Mouse (Mus musculus) ZHBTc4 (cell line): ENCODE measurements around the gene Olfr159.

Source experiments
- DNase-seq: peaks from one replicate; pipeline ENCODE4 v3.0.0-alpha.2; 2011; ENCODE audit warnings: low read depth, low spot score

Olfr159 gene

DNA sequence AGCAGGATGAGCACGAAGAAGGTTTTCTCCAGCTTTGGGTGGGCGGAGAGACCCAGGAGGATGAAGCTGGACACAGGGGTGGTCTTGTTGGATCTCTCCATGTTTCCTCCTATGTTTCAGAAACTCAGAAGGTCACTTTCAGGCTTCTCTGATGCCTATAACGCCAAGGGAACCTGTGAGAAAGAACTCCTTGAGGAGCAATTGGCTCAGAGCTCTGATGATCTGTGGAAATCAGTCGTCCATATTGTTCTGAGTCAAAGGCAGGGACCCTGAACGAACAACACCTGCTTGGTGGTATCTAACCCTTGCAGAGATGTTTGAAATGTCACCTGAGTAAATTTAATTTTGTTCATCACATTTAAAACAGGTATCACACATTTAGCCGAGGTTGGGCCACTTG is at the start of gene Olfr159:
TSS of gene Olfr159 (minus strand) at position 101 of the 400 bp plus-strand sequence.
- DNase-seq, result no peak

DNA sequence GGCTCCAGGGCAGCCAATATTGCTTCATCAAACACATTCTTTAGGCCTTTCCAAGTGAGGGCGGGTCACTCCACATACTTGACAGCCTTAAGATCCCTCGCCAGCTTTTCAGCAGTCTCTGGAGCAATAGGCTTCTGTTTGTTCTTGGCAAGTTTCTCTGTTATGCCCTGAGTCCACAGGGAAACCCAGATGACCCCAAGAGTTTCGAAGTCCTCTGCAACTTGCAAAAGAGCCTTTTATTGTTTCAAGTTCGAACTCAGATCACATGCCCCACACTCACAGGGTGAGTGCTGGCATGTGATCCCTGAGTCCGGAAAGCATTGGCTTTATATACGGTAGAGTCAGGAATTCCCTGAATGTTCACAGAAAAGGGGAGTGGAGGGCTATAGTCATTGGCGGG is 28.1 kb upstream of the Olfr159 start:
- peak; percentile 77 for DNase-seq

DNA sequence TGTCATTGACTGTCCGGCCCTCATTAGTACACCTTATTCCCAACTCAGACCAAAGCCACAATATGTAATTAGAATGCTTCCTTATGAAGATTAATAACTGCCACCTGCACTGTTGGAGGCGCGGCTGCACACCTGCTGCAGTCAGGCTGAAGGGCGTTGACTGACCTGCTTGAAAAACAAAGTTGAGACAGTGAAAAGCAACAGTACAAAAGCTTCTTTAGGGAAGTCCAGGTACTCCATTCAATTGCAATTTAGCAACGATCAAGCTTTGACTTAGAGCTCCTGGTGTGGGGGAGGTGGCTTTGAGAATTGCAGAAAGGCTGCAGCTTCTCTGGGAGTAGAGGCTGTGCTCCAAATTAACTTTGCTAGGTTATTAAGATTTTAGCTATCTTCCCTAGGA is 25.0 kb upstream of the Olfr159 start:
- peak; percentile 87 for DNase-seq

DNA sequence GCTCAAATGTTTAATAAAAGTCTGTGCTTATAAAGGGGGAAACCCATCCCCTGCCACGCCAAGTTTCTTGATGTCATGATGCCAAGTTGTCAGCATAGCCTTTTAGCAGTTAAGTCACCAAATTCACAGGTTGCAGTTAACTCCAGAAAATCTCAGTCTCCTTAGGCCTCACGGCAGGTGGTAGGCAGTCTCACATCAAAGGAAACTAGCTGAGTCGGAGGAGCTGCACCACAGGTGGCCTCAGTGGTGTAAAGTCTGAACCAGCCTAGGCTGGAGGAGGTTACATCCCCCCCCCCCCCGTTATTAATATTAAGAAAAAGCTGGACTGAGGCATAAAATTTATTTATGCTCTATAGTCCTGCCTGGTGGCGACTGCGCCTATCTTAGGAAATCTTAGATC is 24.5 kb upstream of the Olfr159 start:
- peak; percentile 89 for DNase-seq

DNA sequence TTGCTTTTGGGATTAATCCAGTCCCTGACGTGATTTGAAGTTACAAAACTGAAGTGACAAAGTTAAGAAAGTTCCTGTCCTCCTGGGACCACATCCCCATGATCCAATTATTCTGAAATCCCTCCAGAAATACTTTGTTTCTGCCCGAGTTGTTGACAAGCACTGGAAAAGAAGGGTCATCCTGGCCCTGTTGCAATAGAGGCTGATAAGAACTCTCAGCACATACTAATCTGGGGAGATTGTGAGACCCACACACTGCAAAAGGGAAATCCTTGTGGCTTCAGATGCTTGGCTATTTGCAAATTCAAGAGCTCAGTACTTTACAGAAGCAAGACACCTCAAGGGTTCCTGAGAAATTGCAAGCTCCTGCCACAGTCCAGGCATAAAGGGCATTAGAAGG is 1.5 kb upstream of the Olfr159 start:
- DNase-seq, result no peak

DNA sequence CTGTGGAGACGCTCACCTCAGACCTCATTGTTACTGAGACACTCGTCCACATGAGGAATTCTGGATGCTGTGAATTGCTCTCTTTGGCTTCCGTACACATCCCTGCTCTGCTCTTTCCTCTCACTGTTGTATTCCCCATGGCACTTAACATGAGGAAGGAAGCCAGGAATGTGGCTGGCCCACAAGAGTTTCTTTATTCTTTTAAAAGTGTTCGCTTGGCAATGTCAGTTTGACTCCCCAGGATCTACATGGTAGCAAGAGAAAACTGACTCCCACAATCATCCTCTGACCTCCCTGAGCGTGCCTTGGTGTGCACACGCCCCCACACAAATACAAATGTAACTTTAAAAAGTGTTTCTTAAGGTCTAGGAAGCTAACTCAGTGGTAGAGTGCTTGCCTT is 817 bp upstream of the Olfr159 start:
- no peak for DNase-seq

DNA sequence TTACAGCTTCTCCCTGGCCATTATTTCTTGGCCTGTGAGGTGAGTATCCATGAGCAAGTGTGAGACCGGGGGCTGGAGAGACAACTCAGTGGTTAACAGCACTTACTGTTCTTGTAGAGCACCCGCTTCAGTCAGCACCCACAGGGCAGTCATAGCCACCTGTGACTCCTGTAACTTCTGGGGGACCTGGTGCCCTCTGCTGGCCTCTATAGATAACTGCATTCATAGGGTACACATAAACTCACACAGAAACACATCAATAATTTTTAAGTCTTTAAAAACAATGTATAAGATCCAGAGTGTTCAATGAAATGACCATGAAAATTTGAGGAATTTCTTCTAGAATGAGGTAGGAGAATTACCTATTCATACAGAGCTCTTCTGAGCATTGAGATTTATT is 1.4 kb downstream of the Olfr159 start:
- DNase-seq, result peak; percentile 70

DNA sequence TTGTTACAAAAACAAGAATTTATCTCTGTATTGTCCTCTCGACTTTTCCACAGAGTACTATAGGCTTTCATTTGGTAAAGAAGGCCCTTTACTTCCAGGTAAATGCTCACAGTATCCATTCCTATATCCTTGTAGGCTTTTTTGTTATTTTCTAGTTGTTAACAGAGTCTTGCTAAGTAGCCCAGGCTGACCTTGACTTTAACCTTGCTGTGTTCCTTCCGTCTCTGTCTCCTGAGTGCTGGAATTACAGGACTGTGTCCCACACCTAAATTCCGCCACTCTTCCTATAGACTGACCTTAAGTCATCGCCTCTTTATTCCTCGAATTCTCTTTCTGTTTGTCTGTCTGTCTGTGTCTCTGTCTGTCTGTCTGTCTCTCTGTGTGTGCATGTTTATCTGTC is 2.5 kb downstream of the Olfr159 start:
- DNase-seq, result peak; percentile 57

DNA sequence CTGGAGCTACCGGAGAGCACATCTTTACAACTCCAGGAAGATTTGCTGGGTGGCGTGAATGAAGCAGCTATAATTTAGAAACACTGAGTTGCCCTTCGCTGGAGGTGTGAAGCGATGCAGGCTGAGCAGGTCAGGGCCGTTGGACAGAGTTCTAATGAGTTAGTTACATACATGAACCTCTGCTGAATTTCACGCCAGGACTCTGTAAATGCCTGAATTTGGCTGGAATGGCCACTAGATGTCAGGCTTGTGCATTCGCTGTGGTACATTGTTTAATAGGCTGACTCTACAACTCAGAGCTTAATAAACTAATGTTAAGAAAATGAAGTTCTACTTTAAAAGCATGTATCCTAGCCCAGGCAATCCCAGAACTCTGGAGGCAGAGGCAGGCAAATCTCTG is 7.4 kb downstream of the Olfr159 start:
- DNase-seq, result peak; percentile 74

DNA sequence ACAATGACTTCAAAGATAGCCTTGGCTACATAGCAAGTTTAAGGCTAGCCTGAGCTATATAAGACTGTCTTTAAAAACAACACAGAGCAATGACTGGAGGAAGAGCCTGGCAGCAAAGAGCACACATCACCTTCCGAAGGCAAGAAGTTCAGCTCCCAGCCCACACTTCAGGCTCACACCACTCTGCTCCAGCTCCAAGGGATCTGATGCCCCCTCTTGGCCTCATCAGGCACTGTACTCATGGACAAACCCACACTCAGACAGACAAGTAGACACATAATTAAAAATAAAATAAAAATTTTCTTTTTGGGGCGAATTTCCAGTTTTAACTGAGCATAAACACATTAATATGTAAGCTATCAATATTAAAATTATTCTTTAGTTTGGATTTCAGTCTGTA is 9.5 kb downstream of the Olfr159 start:
- DNase-seq, result peak; percentile 62

DNA sequence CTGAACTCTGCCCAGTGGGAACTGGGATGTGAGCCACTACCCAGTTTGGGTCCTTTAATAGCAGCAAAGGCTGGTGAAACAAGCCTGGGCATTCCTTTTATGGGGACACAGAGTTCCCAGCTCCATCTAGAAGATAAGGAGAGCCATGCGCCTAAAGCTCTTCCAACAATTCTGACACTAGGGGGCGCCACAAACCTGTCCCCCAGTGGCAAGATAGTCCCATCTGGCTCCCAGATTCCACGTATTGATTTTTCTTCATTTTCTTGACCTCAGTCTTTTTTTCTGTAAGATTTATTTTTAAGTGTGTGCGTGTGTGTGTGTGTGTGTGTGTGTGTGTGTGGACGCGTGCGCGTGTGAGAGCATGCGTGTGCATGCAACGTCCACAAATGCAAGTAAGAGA is 10.3 kb downstream of the Olfr159 start:
- DNase-seq, result peak; percentile 83

DNA sequence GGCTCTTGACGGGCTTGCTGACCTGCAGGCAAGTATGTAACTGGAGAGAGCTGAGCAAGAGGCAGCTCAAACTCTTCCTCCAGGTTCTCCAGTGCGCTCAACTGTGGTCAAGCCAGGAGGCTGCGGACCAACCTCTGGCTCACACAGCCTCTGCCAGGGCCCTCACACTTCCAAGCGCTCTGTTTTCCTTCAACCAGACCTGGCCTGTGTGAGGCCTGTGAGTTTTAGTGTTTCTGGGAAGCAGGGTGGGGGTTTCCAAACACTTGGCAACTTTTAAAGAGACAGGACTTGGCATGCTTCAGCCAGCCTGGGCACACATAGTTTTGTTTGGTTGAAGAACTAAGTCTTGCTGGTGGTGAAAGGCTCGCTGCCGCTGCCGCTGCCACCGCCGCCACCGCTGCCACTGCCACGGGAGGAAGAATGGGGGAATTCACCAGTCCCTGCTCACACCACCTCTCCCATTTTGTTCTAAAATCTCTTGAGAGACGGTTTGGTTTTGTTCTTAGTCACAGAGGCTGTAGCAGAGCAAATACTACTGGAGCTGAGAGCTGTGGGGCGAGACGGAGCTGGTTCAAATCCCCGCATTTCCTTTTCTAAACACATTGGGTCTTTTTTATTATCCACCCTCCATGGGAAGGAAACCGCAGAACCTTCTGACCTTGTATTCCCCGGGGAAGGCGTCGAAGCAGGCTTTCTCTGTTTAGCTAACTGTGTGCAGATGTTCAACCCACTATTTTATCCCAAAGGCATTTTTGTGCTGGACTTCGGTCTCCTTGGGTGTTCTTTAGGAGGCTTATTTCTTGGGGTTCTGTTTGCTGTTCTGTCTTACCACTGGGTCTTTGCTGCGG is 11.0 kb downstream of the Olfr159 start:
- DNase-seq, result peak; percentile 31

DNA sequence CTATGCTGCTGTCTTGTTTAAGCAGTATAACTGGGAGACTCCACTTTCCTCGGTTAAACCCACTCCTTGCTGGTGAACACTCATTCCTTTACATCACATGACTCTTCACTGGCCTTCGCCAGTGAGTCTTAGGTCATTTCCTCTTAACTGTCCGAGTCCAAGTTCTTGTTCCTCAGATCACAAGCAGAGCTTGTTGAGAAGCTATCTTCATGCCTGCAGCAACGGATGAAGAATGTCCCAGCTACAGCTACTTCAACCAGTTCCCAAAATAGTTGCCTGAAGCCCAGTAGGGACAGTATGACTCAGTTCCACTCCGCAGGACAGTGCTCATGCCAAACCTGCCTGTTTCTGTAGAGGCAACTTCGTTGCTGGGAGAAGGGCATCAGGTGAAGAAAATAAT is 13.6 kb downstream of the Olfr159 start:
- DNase-seq, result no peak

DNA sequence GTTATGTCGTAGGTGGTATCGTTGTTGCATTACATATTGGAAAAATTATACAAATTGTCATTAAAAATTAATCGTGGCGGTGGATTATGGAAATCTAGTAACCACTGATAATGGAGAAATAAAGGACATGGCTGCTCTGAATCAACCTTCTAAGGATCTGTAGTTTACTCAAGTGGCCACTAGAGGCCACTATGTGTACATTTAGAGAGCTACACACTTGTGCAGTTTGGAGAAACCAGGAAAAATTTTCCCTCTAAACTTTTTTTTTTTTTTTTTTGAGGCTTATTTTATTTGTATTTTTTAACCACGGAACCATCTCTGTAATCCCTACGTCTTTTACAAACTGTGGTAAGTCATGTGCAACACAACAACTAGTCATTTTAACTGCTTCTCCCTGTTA is 25.6 kb downstream of the Olfr159 start:
- peak; percentile 73 for DNase-seq

DNA sequence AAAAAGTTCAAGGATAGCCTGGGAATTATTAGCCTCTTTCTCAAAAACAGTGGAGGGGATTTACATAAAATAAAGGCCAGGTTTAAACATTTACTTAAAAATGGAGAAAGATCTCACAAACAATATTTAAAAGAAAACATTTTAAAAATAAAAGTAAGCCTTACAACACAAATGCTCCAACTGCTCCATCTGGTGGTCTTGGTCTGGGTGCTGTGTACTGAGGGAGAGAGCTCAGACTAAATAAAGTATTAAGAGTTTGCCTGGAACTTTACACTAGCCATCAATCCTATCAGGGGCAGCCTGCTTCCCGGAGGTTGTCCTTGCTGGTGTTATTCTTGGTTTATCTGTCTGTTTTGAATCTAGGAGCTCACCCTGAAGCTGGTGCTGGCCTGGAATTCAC is 27.7 kb downstream of the Olfr159 start:
- no peak for DNase-seq

DNA sequence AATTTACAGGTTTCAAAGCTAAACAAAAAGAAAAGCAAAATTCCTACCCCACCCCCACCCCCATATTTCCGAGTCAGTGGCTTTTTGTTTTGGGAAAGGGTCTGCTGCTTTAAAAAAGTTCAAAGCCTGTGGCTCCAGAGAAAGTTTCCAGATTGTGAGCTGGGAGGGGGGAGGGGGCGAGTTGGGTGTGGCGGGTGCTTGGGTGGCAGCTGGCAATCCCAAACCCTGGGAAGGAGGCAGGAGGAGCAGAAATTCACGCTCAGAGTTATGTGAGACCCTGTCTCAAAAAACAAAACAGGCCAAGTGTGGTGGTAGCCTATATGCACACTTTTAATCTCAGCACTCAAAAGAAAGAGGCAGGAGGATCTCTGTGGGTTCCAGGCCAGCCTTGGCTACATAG is 28.2 kb downstream of the Olfr159 start:
- no peak for DNase-seq

DNA sequence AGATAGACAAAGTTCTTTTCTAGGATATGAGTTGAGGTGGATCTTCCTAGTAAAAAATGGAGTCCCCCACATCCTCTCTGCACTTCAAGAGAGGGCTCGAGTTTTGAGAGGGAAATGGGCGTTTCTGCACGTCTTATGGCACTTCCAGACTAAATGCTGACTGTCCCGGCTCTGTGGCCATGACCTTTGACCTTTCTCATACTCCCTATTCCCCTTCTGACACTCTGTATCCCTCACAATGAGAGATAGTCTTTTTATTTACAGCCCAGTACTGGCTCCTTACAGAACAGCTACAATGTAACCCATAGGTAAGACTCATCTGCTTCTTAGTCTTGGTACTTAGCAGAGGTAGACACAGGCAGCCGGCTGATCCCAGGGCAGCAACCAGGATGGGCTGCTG is 29.3 kb downstream of the Olfr159 start:
- DNase-seq, result peak; percentile 41

DNA sequence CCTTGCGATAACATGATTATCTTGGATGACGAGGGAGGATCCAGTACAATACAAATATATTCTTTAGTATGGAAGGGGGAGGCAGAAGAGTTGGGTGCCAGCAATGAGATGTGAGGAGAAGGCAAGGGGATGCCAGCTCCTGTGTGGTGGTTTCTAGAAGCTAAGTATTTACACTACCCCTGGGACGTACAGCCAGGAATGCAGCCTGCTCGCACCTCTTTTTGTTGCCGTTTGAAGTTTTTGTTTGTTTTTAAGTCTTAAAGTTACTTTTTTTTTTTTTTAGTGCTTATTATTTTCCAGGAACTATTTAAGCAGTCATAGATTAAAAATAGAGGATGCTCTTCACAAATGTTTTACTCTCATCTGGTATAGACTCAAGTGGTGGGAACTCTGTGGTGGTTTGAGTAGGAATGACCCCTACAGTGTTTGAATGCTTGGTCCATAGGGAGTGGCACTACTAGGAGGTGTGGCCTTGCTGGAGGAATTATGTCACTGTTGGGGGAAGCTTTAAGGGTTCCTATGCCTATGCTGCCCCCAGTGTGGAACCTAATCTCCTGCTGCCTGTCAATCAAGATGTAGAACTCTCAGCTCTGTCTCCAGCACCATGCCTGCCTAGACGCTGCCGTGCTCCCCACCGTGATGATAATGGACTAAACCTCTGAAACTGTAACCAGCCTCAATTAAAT is 31.7 kb downstream of the Olfr159 start:
- peak; percentile 28 for DNase-seq

DNA sequence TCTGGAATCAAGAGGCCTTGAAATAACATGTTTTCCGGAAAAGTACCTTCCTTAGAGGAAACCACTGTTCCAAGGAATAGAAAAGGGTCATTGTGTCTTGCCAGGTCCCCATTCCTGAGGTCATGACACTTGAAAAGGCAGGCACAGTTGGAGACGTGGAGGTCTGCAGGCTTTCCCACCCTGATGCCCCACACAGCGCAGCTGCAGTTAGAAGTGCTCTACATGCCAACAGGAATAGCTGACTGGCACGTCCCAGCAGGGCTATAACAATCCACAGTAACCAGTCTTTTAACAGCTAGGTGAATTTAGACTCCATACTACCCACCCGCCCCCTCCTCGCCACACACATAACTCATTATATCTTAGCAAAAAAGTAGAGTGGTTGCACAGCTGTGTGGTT is 33.7 kb downstream of the Olfr159 start:
- DNase-seq, result no peak

DNA sequence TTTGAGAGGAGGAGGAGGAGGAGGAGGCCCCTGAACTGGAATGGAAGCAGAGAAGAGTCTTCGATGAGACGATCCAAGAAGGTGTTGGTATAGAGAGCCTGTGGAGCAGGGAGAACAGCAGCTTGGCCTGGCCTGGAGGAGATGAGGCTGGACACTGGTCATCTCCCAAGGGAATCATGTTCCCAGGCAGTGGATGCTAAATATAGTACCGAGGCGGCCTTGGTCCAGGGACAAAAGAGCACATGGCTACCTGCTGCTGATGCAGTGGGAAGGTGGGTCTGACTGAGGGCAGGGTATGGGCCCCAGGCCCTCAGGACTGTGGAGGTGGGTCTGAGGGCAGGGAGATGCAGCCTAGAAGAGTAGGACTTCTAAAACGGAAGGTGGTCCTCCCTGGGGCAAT is 37.6 kb downstream of the Olfr159 start:
- DNase-seq, result no peak

DNA sequence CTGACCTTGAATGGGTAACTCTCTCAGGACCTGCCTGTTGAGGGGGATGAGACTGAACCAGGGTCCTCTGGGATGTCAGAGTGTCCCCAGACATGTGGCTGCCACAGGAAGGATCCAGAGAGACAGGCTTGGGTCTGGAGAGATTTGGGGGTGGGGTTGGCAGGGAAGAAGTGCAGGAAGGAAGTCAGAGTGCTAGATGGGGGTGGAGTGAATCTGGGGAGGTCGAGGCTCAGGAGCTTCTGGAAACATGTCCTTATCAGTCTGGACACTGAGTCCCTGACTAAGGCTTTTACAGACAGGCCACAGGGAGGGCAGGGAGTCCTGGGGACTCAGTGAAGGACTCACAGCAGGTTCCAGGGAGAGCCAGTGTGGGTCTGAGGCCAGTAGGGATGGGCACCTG is 38.6 kb downstream of the Olfr159 start:
- no peak for DNase-seq

DNA sequence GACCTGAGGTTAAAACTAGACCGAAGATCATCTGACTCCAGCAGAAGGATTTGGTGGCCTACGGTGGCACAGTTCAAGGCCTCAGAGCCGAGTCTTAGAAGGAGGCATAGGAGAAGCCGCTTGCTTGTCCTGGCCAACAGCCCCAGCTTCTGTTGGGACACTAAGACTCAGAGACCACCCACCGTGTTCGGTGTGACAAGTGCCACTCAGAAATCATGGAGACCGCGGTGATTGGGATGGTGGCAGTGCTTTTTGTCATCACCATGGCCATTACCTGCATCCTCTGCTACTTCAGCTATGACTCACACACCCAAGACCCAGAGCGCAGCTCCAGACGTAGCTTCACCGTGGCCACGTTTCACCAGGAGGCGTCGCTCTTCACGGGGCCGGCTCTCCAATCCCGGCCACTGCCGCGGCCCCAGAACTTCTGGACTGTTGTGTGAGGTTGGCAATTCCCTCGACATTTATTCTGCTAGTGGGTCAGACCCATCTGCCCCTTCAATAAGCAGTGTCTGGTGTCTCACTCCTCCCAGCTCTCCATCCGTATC is 40.0 kb downstream of the Olfr159 start:
- DNase-seq, result peak; percentile 49
